Mouse (Mus musculus): ENCODE measurements around the gene Wdr62. TPM values are rescaled to one million over a fixed set of nuclear protein-coding genes. Genes with fewer than 3 reads are reported as not detected.
A peak's percentile ranks its signal among the peaks of the same experiment; 100 is the strongest.
"Not testable (repeated sequence)": the region's sequence is repeated elsewhere in the genome, so short reads cannot be mapped to it uniquely, and the experiment has no call there.

Wdr62 gene
- polyA plus RNA-seq, 1 experiment from 2014 or later, result 7.1 TPM

- H3K27ac ChIP-seq (ENCODE audit: low read length); H3K4me3 ChIP-seq (replicated peaks; ENCODE audit: low read length); ATAC-seq (ENCODE audit: insufficient read depth, low FRiP score); H3K9ac ChIP-seq (ENCODE audit: low read length); H3K27me3 ChIP-seq (ENCODE audit: control insufficient read depth, insufficient read depth, low read length); H3K4me1 ChIP-seq (ENCODE audit: control insufficient read depth, insufficient read depth, low read length); H3K36me3 ChIP-seq (ENCODE audit: control insufficient read depth, insufficient read depth, low read length); H3K4me2 ChIP-seq (ENCODE audit: low read depth, low read length); H3K9me3 ChIP-seq (replicated peaks; ENCODE audit: control insufficient read depth, low read length): not testable (repeated sequence)
- WGBS, result 50% methylated on average over 5 of the region's 5 CpGs
Observed at GRCm38 (mm10) chr7:30206364-30206763, 73.9 kb downstream of the Wdr62 start.

- no peaks in the 10 kb centered on the region for H3K9me3 ChIP-seq (replicated peaks; ENCODE audit: control insufficient read depth, low read length)
- no peak overlapping the region for H3K4me2 ChIP-seq (ENCODE audit: low read depth, low read length)
- H3K36me3 ChIP-seq (ENCODE audit: control insufficient read depth, insufficient read depth, low read length), result no peaks in the 10 kb centered on the region
- no peak overlapping the region for H3K9ac ChIP-seq (ENCODE audit: low read length)
- no peak overlapping the region for H3K4me3 ChIP-seq (replicated peaks; ENCODE audit: low read length)
- 1% methylated on average over 2 of the region's 2 CpGs for WGBS
- no peaks in the 10 kb centered on the region for H3K27me3 ChIP-seq (ENCODE audit: control insufficient read depth, insufficient read depth, low read length)
- no peak overlapping the region for H3K27ac ChIP-seq (ENCODE audit: low read length)
- no peak for ATAC-seq (ENCODE audit: insufficient read depth, low FRiP score)
- no peaks in the 10 kb centered on the region for H3K4me1 ChIP-seq (ENCODE audit: control insufficient read depth, insufficient read depth, low read length)
Observed at GRCm38 (mm10) chr7:30205383-30205782, 74.8 kb downstream of the Wdr62 start.

- WGBS, result 35% methylated on average over 8 of the region's 8 CpGs
- Histone ChIP-seq H3K27me3 (ENCODE audit: control insufficient read depth, insufficient read depth, low read length) (no peaks in the 10 kb centered on the region), H3K27ac (ENCODE audit: low read length) (no peak overlapping the region), H3K4me1 (ENCODE audit: control insufficient read depth, insufficient read depth, low read length) (no peaks in the 10 kb centered on the region), H3K9me3 (replicated peaks; ENCODE audit: control insufficient read depth, low read length) (no peaks in the 10 kb centered on the region), H3K36me3 (ENCODE audit: control insufficient read depth, insufficient read depth, low read length) (no peaks in the 10 kb centered on the region), H3K9ac (ENCODE audit: low read length) (no peak overlapping the region), H3K4me3 (replicated peaks; ENCODE audit: low read length) (no peak overlapping the region), H3K4me2 (ENCODE audit: low read depth, low read length) (0 out of 2 replicates have a peak overlapping the region, but pooled peaks have one; percentile 2)
- ATAC-seq (ENCODE audit: insufficient read depth, low FRiP score), result no peak; the same call in 1 of the 2 replicates
Observed at GRCm38 (mm10) chr7:30204380-30204779, 75.8 kb downstream of the Wdr62 start.

- H3K9ac ChIP-seq (ENCODE audit: low read length), result no peak overlapping the region
- H3K27me3 ChIP-seq (ENCODE audit: control insufficient read depth, insufficient read depth, low read length), result no peaks in the 10 kb centered on the region
- H3K4me1 ChIP-seq (ENCODE audit: control insufficient read depth, insufficient read depth, low read length), result no peaks in the 10 kb centered on the region
- no peaks in the 10 kb centered on the region for H3K9me3 ChIP-seq (replicated peaks; ENCODE audit: control insufficient read depth, low read length)
- ATAC-seq (ENCODE audit: insufficient read depth, low FRiP score), result no peak
- H3K4me3 ChIP-seq (replicated peaks; ENCODE audit: low read length), result no peak overlapping the region
- no peak overlapping the region for H3K27ac ChIP-seq (ENCODE audit: low read length)
- 57% methylated on average over 11 of the region's 11 CpGs for WGBS
- H3K36me3 ChIP-seq (ENCODE audit: control insufficient read depth, insufficient read depth, low read length), result no peaks in the 10 kb centered on the region
- H3K4me2 ChIP-seq (ENCODE audit: low read depth, low read length), result no peak overlapping the region
Observed at GRCm38 (mm10) chr7:30202895-30203690, 77.1 kb downstream of the Wdr62 start.

GRCm38 (mm10) chr7:30200661-30201060 lies 79.6 kb downstream of the Wdr62 start:
- not testable (repeated sequence) for H3K9ac ChIP-seq (ENCODE audit: low read length); H3K4me3 ChIP-seq (replicated peaks; ENCODE audit: low read length); H3K4me2 ChIP-seq (ENCODE audit: low read depth, low read length); H3K9me3 ChIP-seq (replicated peaks; ENCODE audit: control insufficient read depth, low read length); H3K27me3 ChIP-seq (ENCODE audit: control insufficient read depth, insufficient read depth, low read length); ATAC-seq (ENCODE audit: insufficient read depth, low FRiP score); H3K27ac ChIP-seq (ENCODE audit: low read length); H3K36me3 ChIP-seq (ENCODE audit: control insufficient read depth, insufficient read depth, low read length); H3K4me1 ChIP-seq (ENCODE audit: control insufficient read depth, insufficient read depth, low read length)
- 88% methylated on average over 5 of the region's 5 CpGs for WGBS

GRCm38 (mm10) chr7:30200200-30200599 lies 80.0 kb downstream of the Wdr62 start:
- Histone ChIP-seq H3K27me3 (ENCODE audit: control insufficient read depth, insufficient read depth, low read length) (no peaks in the 10 kb centered on the region), H3K9ac (ENCODE audit: low read length) (no peak overlapping the region), H3K4me1 (ENCODE audit: control insufficient read depth, insufficient read depth, low read length) (peaks cover 7% of the 10 kb centered on the region), H3K36me3 (ENCODE audit: control insufficient read depth, insufficient read depth, low read length) (no peaks in the 10 kb centered on the region), H3K9me3 (replicated peaks; ENCODE audit: control insufficient read depth, low read length) (no peaks in the 10 kb centered on the region), H3K4me2 (ENCODE audit: low read depth, low read length) (no peak overlapping the region), H3K27ac (ENCODE audit: low read length) (no peak overlapping the region), H3K4me3 (replicated peaks; ENCODE audit: low read length) (no peak overlapping the region)
- ATAC-seq (ENCODE audit: insufficient read depth, low FRiP score), result no peak
- WGBS, result 81% methylated on average over 5 of the region's 5 CpGs

- no peak overlapping the region for H3K9ac ChIP-seq (ENCODE audit: low read length)
- H3K4me3 ChIP-seq (replicated peaks; ENCODE audit: low read length), result no peak overlapping the region
- no peaks in the 10 kb centered on the region for H3K27me3 ChIP-seq (ENCODE audit: control insufficient read depth, insufficient read depth, low read length)
- H3K9me3 ChIP-seq (replicated peaks; ENCODE audit: control insufficient read depth, low read length), result no peaks in the 10 kb centered on the region
- no peaks in the 10 kb centered on the region for H3K36me3 ChIP-seq (ENCODE audit: control insufficient read depth, insufficient read depth, low read length)
- H3K4me1 ChIP-seq (ENCODE audit: control insufficient read depth, insufficient read depth, low read length), result peaks cover 9% of the 10 kb centered on the region
- no peak overlapping the region for H3K4me2 ChIP-seq (ENCODE audit: low read depth, low read length)
- 74% methylated on average over 18 of the region's 18 CpGs for WGBS
- ATAC-seq (ENCODE audit: insufficient read depth, low FRiP score), result no peak
- no peak overlapping the region for H3K27ac ChIP-seq (ENCODE audit: low read length)
Observed at GRCm38 (mm10) chr7:30199498-30200139, 80.6 kb downstream of the Wdr62 start.

GRCm38 (mm10) chr7:30198481-30198971 lies 81.7 kb downstream of the Wdr62 start, which contains the start of gene Capns1:
Gene Capns1 (minus strand): TSS chr7:30198811.
- Histone ChIP-seq H3K4me2 (ENCODE audit: low read depth, low read length) (0 out of 2 replicates have a peak within 1 kb of the TSS, but pooled peaks have one; percentile 17), H3K27ac (ENCODE audit: low read length) (peak within 1 kb of the TSS; percentile 13; the same call in 1 of the 2 replicates), H3K4me1 (ENCODE audit: control insufficient read depth, insufficient read depth, low read length) (peaks cover 10% of the 10 kb centered on the region), H3K9ac (ENCODE audit: low read length) (no peak within 1 kb of the TSS), H3K36me3 (ENCODE audit: control insufficient read depth, insufficient read depth, low read length) (no peaks in the 10 kb centered on the region), H3K27me3 (ENCODE audit: control insufficient read depth, insufficient read depth, low read length) (no peaks in the 10 kb centered on the region), H3K4me3 (replicated peaks; ENCODE audit: low read length) (no peak within 1 kb of the TSS), H3K9me3 (replicated peaks; ENCODE audit: control insufficient read depth, low read length) (no peaks in the 10 kb centered on the region)
- WGBS, result 6% methylated on average over 8 of the region's 8 CpGs
- ATAC-seq (ENCODE audit: insufficient read depth, low FRiP score), result 0 out of 2 replicates have a peak, but pooled peaks have one; percentile 7

- H3K4me1 ChIP-seq (ENCODE audit: control insufficient read depth, insufficient read depth, low read length), result peaks cover 19% of the 10 kb centered on the region
- no peak for ATAC-seq (ENCODE audit: insufficient read depth, low FRiP score)
Observed at GRCm38 (mm10) chr7:30197592-30198129, 82.6 kb downstream of the Wdr62 start.

More at GRCm38 (mm10) chr7:30197592-30198129, 82.6 kb downstream of the Wdr62 start:
- WGBS, result 49% methylated on average over 5 of the region's 5 CpGs
- no peaks in the 10 kb centered on the region for H3K9me3 ChIP-seq (replicated peaks; ENCODE audit: control insufficient read depth, low read length)
- H3K27ac ChIP-seq (ENCODE audit: low read length), result peak overlapping the region; percentile 13; the same call in 1 of the 2 replicates
- H3K9ac ChIP-seq (ENCODE audit: low read length), result no peak overlapping the region
- no peak overlapping the region for H3K4me2 ChIP-seq (ENCODE audit: low read depth, low read length)
- H3K36me3 ChIP-seq (ENCODE audit: control insufficient read depth, insufficient read depth, low read length), result no peaks in the 10 kb centered on the region
- H3K27me3 ChIP-seq (ENCODE audit: control insufficient read depth, insufficient read depth, low read length), result no peaks in the 10 kb centered on the region
- H3K4me3 ChIP-seq (replicated peaks; ENCODE audit: low read length), result no peak overlapping the region

Data from stomach, embryonic 16.5 days (tissue).